Mouse (Mus musculus) gastrocnemius, adult 2 months (tissue): ENCODE measurements around the gene Hmgn2. TPM values are rescaled to one million over a fixed set of nuclear protein-coding genes. Genes with fewer than 3 reads are reported as not detected.
A peak's percentile ranks its signal among the peaks of the same experiment; 100 is the strongest.

Source experiments
- DNase-seq: peaks from one replicate; pipeline ENCODE4 v3.0.0; 2022
- H3K27ac ChIP-seq: fragments of 200-600 bp; 2 replicates; pipeline ENCODE4 v1.8.1; 2022; ENCODE audit warnings: mild to moderate bottlenecking
- H3K4me3 ChIP-seq: fragments of 200-600 bp; 2 replicates; pipeline ENCODE4 v1.8.1; 2022; ENCODE audit warnings: mild to moderate bottlenecking, moderate library complexity
- CTCF ChIP-seq: fragments of 200-600 bp; IDR thresholded peaks from 2 replicates; pipeline ENCODE4 v1.8.1; 2022; ENCODE audit warnings: antibody characterized with exemption, mild to moderate bottlenecking, moderate library complexity
- intact Hi-C: fragments of 180-260 bp; cut with DNase I; formaldehyde crosslinking; loops from one replicate; pipeline ENCODE4 v1.15.1; 2025
- total RNA-seq, 2 experiments: library from RNA; stranded (reverse); gene quantifications; 2 replicates each; pipeline ENCODE4 v1.2.3; 2021

Gene Hmgn2
- total RNA-seq, 2 experiments from 2014 or later, result 28.0 to 53.8 TPM

- TF ChIP-seq CTCF, result no peak
- Histone ChIP-seq H3K4me3 (no peak overlapping the region), H3K27ac (no peak overlapping the region)
- no peak for DNase-seq
- intact Hi-C loops, result loop anchor here (5.0 kb wide), 1 partner anchor 33 kb away; the partner anchor contains the start of gene Dhdds
Measured at GRCm38 (mm10) chr4:133969114-133969770, 792 bp upstream of the Hmgn2 start.

DNA sequence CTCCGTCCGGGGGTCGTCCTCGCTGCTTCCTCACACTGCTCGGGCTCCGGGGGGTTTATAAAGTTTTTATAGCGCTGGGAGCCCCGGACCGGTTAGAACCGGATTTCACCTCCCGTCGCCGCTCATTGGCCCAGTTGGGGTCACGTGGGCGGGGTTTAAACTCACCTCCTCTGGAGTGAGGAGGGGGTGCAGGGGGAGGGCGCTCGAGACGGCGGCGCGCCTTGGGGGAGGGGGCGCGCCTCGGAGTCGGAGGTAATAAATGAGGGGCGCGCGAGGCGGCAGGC, 642 bp downstream of the Hmgn2 start:
- Histone ChIP-seq H3K27ac (peak overlapping the region; percentile 95), H3K4me3 (peak overlapping the region; percentile 96)
- TF ChIP-seq CTCF, result no peak
- intact Hi-C loops, result loop anchor here (5.0 kb wide), 1 partner anchor 34 kb away; the partner anchor contains the start of gene Dhdds
- DNase-seq, result peak; percentile 92

- peak; percentile 99 for DNase-seq
- intact Hi-C loops, result loop anchor here (5.0 kb wide), 1 partner anchor 35 kb away; the partner anchor contains the start of gene Dhdds
- TF ChIP-seq CTCF, result peak; percentile 3; the same call in 1 of the 2 replicates
- H3K27ac ChIP-seq, result peak overlapping the region; percentile 95
- H3K4me3 ChIP-seq, result peak overlapping the region; percentile 96
Measured at GRCm38 (mm10) chr4:133967138-133967865, 1.1 kb downstream of the Hmgn2 start.

- intact Hi-C loops, result loop anchor here (5.0 kb wide), 1 partner anchor 36 kb away; the partner anchor contains the start of gene Dhdds
Measured at GRCm38 (mm10) chr4:133966271-133966940, 2.0 kb downstream of the Hmgn2 start.

GRCm38 (mm10) chr4:133962566-133962965, 5.9 kb downstream of the Hmgn2 start:
- TF ChIP-seq CTCF, result no peak
- intact Hi-C loops, result no loop called here
- Histone ChIP-seq H3K4me3 (no peak overlapping the region), H3K27ac (no peak overlapping the region)
- DNase-seq, result no peak

More at GRCm38 (mm10) chr4:133966271-133966940, 2.0 kb downstream of the Hmgn2 start:
- no peak for TF ChIP-seq CTCF
- peak overlapping the region; percentile 96 for H3K4me3 ChIP-seq
- no peak for DNase-seq
- peak overlapping the region; percentile 79 for H3K27ac ChIP-seq

GRCm38 (mm10) chr4:133958884-133959283, 9.6 kb downstream of the Hmgn2 start:
- TF ChIP-seq CTCF, result no peak
- intact Hi-C loops, result no loop called here
- H3K4me3 ChIP-seq, result no peak overlapping the region

DNA sequence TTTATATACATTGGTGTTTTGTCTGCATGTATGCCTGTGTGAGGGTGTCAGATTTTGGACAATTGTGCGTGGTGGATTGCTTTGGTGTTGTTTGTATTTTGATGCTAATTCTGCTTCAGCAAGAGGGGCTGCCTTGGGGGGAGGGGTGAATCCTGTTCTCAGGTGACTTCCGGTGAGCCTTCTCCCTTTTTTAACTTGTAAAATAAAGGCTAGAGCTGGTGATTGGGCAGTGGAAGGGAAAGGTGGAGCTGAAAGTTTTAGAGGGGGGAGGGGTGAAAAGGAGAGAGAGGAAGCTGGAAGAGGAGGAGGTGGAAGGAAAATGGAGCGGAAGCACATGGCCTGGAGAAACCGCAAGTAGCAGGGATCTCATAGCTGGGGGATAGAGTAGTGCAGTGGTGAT, 12.1 kb downstream of the Hmgn2 start:
- intact Hi-C loops, result no loop called here
- no peak for TF ChIP-seq CTCF
- Histone ChIP-seq H3K27ac (no peak overlapping the region), H3K4me3 (no peak overlapping the region)
- DNase-seq, result no peak

More at GRCm38 (mm10) chr4:133958884-133959283, 9.6 kb downstream of the Hmgn2 start:
- H3K27ac ChIP-seq, result no peak overlapping the region
- no peak for DNase-seq

DNA sequence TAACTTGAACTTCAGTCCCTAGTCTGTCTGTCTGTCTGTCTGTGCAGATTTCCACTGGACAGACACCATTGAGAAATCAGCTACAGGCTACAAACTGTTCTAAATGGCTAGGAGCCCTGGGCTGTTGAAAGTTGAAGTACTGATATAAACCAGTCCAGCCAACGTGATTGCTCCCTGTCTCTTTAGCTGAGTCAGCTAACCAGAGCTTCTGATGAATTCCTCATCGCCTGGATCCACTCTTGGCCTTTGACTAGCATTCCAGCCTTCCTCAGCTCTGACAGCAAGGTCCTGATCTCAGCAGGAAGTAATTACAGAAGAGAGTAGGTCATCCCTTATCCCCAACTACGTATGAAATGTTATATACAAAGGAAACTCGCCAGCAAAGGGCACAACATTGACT, 21.7 kb downstream of the Hmgn2 start:
- Histone ChIP-seq H3K27ac (no peak overlapping the region), H3K4me3 (no peak overlapping the region)
- intact Hi-C loops, result no loop called here
- DNase-seq, result no peak
- TF ChIP-seq CTCF, result no peak

DNA sequence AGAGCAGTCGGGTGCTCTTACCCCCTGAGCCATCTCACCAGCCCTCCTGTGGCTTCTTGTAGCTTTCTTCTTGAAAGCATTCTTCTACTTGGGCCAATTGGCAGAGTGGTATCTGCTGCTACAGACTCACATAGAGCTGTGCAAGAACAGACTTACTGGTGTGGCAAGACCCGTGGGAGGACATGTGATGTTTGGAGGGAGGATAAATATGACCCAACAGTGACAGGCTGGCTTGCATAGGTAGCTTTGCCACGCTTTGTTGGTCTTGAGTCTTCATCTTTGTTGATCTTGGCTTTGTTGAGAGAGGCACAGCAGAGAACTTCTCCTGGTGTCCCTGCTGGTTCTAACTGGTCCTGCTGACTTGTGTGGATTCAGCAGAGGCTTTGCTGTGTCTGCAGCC, 24.7 kb downstream of the Hmgn2 start:
- H3K4me3 ChIP-seq, result no peak overlapping the region
- no peak for DNase-seq
- H3K27ac ChIP-seq, result no peak overlapping the region
- TF ChIP-seq CTCF, result no peak
- intact Hi-C loops, result no loop called here

- DNase-seq, result no peak
- TF ChIP-seq CTCF, result no peak
- no peak overlapping the region for H3K4me3 ChIP-seq
- intact Hi-C loops, result no loop called here
- H3K27ac ChIP-seq, result no peak overlapping the region
Measured at GRCm38 (mm10) chr4:133942679-133943078, 25.8 kb downstream of the Hmgn2 start.

DNA sequence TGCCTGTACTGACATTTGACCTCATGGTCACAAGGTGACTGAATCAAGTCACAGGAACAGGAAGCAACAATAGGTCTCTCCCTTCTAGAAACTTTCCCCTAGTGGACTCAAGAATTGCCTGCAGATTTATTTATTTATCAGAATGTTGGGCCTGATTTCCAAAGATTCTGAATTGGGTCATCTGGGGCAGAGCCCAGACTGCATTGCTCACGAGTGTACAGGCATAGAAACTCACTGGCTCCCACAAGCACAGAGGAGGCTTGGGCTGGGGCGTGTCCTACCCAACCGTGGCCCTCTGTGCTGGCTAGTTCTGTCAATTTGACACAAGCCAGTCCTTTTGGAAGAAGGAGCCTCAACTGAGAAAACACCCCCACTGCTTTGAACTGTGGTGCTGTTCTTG, 26.9 kb downstream of the Hmgn2 start:
- intact Hi-C loops, result no loop called here
- no peak for TF ChIP-seq CTCF
- Histone ChIP-seq H3K4me3 (no peak overlapping the region), H3K27ac (peak overlapping the region; percentile 46)
- DNase-seq, result peak; percentile 44

DNA sequence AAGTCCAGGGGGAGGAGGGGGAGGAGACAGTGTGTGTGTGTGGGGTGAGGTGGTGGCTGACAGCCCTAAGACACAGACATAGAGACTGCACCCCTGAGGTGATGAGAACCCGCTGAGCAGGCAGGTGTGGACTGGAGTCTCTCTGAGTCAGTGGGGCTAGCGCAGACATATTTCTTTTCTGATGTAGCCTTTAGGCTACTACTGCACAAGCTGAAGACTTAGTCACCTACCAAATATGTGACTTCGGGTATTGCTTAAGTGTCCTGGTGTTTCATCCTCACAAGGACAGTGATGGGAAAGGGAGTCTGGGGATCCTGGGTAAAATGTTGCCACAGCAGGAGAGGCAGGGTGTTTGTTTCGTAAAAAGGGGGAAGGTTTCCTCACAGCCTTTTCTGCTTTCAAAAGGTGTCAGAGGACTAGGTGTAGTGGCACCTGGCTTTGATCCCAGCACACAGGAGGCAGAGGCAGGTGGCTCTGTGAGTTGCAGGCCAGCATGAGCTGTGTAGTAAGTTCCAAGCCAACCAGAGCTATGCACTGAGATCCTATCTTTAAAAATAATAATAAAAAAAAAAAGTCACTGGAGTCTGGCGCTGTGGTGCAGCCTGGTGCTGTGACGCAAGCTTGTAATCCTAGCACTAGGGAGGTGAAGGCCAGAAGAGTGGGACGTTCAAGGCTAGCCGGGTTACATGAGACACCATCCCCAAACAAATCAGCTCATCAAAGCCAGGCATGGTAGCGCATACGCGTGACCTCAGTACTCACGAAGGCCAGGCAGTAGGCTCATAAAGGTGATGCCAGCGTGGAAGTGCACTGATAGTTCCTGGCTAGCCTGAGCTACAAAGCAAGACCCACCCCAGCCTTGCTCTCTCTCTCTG, 27.8 kb downstream of the Hmgn2 start:
- TF ChIP-seq CTCF, result no peak
- intact Hi-C loops, result no loop called here
- Histone ChIP-seq H3K4me3 (no peak overlapping the region), H3K27ac (no peak overlapping the region)
- no peak for DNase-seq
